ENCODE assay signal across 19 mouse cellular contexts in the genomic region with DNA sequence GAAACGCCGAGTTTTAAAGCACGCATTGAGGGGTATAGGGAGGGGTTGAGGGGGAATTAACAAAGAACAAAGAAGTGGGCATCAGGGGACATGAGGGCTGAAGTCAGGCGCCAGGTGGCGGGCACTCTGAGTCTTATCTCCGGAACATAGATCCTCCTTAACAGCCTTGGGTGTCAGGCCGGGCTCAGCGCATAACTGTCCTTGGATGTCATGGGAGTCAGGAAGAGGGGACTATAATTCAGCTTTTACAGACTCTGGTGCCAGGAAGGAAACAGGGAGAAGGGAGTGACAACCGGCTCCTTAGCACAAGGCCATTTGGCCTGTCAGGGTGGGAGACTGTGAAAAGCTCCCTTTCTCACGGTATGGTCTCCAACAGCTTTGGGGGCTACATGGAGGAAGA. TPM values are rescaled to one million over a fixed set of nuclear protein-coding genes. Genes with fewer than 3 reads are reported as not detected.
"Had no signal": no experiment of that assay in that cellular context is flagged by ENCODE, and none has a peak within 500 bp of the region (broad histone marks: within the 10 kb centered on the region; RNA-seq: fewer than 3 reads in every experiment).

No protein-coding gene starts in this region.

- H3K9me3 ChIP-seq: lung, embryonic 15.5 days; midbrain, embryonic 15.5 days; stomach, embryonic 15.5 days had no signal

- H3K27me3 ChIP-seq: lung, embryonic 15.5 days; megakaryocyte, embryonic 14.5 days; midbrain, embryonic 13.5 days; midbrain, embryonic 15.5 days; neural tube, embryonic 12.5 days; stomach, embryonic 15.5 days had no signal

- H3K36me3 ChIP-seq: lung, embryonic 15.5 days; midbrain, embryonic 13.5 days; midbrain, embryonic 15.5 days; neural tube, embryonic 12.5 days; stomach, embryonic 15.5 days had no signal

- H3K4me3 ChIP-seq: lung, embryonic 15.5 days; megakaryocyte, embryonic 14.5 days; midbrain, embryonic 13.5 days; midbrain, embryonic 15.5 days; neural tube, embryonic 12.5 days; stomach, embryonic 15.5 days had no signal

- DNase-seq: lung, adult 2 months; lung, postnatal 14 days; lung, postnatal 36 days; right cerebral cortex, postnatal 14 days; thymus, adult 2 months; thymus, postnatal 25 days; thymus, postnatal 4 days had no signal

- H3K27ac ChIP-seq: lung, embryonic 15.5 days; macrophage; midbrain, embryonic 13.5 days; midbrain, embryonic 15.5 days; neural tube, embryonic 12.5 days; stomach, embryonic 15.5 days; stomach, postnatal 0 days had no signal

- H3K4me1 ChIP-seq: lung, embryonic 15.5 days; midbrain, embryonic 13.5 days; midbrain, embryonic 15.5 days; neural tube, embryonic 12.5 days; stomach, embryonic 15.5 days had no signal

RNA-seq across cellular contexts. Expression of a gene that starts 6.2 kb away (rescaled TPM):
- total RNA-seq: midbrain, postnatal 0 days had no signal
- polyA plus RNA-seq: midbrain, embryonic 11.5 days; midbrain, embryonic 13.5 days; midbrain, embryonic 15.5 days; midbrain, postnatal 0 days; neural tube, embryonic 12.5 days; neural tube, embryonic 14.5 days had no signal

RNA-seq across cellular contexts. Expression of a gene that starts 18.5 kb away (rescaled TPM):
- polyA plus RNA-seq: macrophage had no signal

RNA-seq across cellular contexts. Expression of a gene that starts 25.6 kb away (rescaled TPM):
- polyA plus RNA-seq: macrophage had no signal

RNA-seq across cellular contexts. Expression of a gene that starts 46.1 kb away (rescaled TPM):
- total RNA-seq: midbrain, postnatal 0 days had no signal
- polyA plus RNA-seq: lung, embryonic 15.5 days; midbrain, embryonic 11.5 days; midbrain, embryonic 13.5 days; midbrain, embryonic 15.5 days; midbrain, postnatal 0 days; neural tube, embryonic 12.5 days; neural tube, embryonic 14.5 days; stomach, embryonic 15.5 days; stomach, postnatal 0 days; testis, adult 2 months had no signal

RNA-seq across cellular contexts. Expression of a gene that starts 46.1 kb away (rescaled TPM):
- total RNA-seq: midbrain, postnatal 0 days had no signal
- polyA plus RNA-seq: macrophage; midbrain, embryonic 13.5 days; midbrain, embryonic 15.5 days; midbrain, postnatal 0 days; neural tube, embryonic 14.5 days; testis, adult 2 months had no signal
